Mouse (Mus musculus): Measurements from ENCODE around the gene Ccdc7a.

- TF ChIP-seq ETS1 (conservative IDR thresholded peaks at IDR 0.05; ENCODE audit: low read depth, low read length): no peak
- no peak for TF ChIP-seq CTCF (conservative IDR thresholded peaks at IDR 0.05 in 1 of 2, IDR thresholded peaks at IDR 0.05 in 1 of 2; ENCODE audit: low read depth in 2 of 2, low read length in 2 of 2)
- TF ChIP-seq POLR2A (IDR thresholded peaks at IDR 0.05; ENCODE audit: low read depth, low read length): no peak
- TF ChIP-seq E2F4 (IDR thresholded peaks at IDR 0.05; ENCODE audit: insufficient replicate concordance, low read depth, low read length): no peak
- no peak for TF ChIP-seq UBTF (IDR thresholded peaks at IDR 0.05; ENCODE audit: low read depth, low read length)
These were observed 376.6 kb downstream of the Ccdc7a start for GRCm38 (mm10) chr8:128688679-128689078.

Measured in CH12.LX (cell line).